Mouse (Mus musculus) ZHBTc4 (cell line): ENCODE measurements around the gene Efna1.

Experiments
- DNase-seq: peaks from one replicate; pipeline ENCODE4 v3.0.0-alpha.2; 2011; ENCODE audit warnings: low read depth, low spot score

Gene Efna1

GRCm38 (mm10) chr3:89244982-89245687, 35.8 kb downstream of the Efna1 start:
- DNase-seq = no peak

DNA sequence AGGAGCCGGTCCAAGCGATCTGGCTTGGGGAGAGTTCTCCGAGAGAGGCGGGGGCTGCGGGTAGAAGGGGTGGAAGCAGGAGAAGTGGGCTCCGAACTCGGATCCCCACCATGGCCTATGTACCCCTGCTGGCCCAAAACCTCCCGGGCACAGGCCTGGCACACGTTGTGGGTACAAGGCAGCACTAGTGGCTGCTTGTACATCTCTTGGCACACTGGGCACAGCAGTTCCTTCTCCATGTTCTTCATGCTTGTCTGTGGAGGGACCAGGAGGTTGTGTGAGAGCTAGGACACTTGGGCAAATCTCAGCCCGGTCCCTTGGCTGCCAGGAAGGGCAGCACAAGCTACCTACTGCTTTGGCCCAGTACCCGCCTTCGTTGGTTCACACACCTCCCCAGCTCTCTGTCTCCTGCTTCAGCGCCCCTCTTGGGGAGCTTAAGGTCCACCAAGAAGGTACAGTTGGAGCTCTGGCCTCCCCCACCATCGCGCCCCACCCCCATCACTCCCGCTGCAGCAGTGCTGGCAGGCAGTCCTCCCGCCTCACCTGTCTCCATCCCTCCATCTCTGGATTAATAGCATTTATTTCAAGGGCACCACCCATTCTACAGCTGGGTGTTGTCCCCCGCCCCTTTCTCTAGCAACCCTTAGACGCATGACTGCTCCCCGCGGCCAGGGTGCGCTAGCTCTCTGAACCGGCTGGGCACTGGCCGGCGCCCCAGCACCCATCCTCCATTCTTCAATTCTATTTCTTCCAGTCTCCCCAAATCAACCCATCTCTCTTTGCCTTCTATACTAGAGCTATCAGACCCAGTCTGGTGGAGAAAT, 36.6 kb downstream of the Efna1 start:
- no peak for DNase-seq

- peak; percentile 82 for DNase-seq
Observed at GRCm38 (mm10) chr3:89243609-89244008, 37.3 kb downstream of the Efna1 start.

GRCm38 (mm10) chr3:89242331-89242895, 38.5 kb downstream of the Efna1 start:
- peak; percentile 85 for DNase-seq

GRCm38 (mm10) chr3:89238494-89238893, 42.4 kb downstream of the Efna1 start:
- DNase-seq = no peak

- DNase-seq = no peak
Observed at GRCm38 (mm10) chr3:89237682-89238081, 43.3 kb downstream of the Efna1 start.

DNA sequence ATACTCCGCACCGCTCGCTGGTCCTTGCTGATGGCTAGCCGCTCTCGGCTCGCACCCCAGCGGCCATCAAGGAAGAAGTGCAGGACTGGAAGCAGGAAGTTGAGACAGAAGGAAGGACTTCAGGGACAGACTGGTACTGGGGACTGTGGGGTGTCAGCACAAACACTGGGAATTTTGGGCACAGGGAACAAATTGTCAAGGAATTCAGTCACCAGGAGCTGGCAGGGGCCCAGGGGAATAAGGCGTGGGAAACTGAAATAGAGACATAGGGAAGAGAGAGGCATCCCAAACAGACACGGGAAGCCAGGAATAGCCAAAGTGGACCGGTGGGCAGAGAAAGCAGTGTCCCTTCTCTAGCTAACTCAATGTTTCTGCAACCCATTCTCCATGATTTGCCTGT, 44.4 kb downstream of the Efna1 start:
- DNase-seq = no peak

GRCm38 (mm10) chr3:89233562-89234110, 47.3 kb downstream of the Efna1 start:
- peak; percentile 63 for DNase-seq

GRCm38 (mm10) chr3:89232614-89233013, 48.3 kb downstream of the Efna1 start:
- DNase-seq = no peak

GRCm38 (mm10) chr3:89231772-89232275, 49.1 kb downstream of the Efna1 start:
- no peak for DNase-seq

DNA sequence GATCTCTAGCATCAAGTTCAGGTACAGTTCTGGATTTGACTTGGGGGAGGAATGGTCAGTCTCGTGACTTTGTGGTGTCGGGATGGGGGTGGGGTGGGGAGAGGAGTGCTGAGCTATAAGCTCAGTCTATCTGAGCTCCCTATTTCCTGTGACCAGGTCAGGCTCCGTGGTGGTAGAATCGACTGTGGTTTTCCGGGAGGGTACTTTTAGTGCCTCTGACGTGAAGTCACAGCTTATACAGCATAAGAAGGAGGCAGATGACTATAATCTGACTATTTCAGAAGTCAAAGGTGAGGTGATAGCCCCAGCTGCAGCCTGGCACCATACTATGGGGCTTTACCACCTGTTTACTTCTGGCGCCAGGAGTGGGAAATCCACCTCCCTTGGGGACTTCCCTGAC, 49.6 kb downstream of the Efna1 start:
- no peak for DNase-seq

DNA sequence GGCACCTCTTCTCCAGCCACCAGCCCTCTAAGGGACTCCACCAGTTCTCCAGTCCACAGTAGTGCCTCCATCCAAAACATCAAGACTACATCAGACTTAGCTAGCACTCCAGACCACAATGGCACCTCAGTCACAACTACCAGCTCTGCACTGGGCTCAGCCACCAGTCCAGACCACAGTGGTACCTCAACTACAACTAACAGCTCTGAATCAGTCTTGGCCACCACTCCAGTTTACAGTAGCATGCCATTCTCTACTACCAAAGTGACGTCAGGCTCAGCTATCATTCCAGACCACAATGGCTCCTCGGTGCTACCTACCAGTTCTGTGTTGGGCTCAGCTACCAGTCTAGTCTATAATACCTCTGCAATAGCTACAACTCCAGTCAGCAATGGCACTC, 50.4 kb downstream of the Efna1 start:
- no peak for DNase-seq

GRCm38 (mm10) chr3:89229276-89229675, 51.7 kb downstream of the Efna1 start:
- peak; percentile 83 for DNase-seq

DNA sequence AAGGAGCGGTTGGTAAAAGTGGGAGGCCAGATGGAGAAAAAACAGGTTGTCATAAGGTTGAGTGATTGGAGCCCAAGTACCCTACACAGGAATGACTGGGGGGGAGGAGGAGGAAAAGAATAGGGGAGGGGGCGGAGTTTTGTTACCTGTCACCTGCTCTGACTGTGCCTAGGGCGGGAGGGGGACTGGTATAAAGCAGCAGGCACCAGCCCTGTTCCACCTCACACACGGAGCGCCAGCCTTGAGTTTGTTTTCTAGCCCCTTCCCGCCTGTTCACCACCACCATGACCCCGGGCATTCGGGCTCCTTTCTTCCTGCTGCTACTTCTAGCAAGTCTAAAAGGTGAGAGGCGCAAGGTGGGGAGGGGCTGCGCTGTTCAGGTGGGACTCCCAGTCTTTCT, 52.1 kb downstream of the Efna1 start, which contains the start of gene Muc1:
Gene Muc1, plus strand, starts transcription at position 222 of the 400 bp plus-strand sequence.
- no peak for DNase-seq

- peak; percentile 95 for DNase-seq
Observed at GRCm38 (mm10) chr3:89228180-89228549, 52.8 kb downstream of the Efna1 start.

DNA sequence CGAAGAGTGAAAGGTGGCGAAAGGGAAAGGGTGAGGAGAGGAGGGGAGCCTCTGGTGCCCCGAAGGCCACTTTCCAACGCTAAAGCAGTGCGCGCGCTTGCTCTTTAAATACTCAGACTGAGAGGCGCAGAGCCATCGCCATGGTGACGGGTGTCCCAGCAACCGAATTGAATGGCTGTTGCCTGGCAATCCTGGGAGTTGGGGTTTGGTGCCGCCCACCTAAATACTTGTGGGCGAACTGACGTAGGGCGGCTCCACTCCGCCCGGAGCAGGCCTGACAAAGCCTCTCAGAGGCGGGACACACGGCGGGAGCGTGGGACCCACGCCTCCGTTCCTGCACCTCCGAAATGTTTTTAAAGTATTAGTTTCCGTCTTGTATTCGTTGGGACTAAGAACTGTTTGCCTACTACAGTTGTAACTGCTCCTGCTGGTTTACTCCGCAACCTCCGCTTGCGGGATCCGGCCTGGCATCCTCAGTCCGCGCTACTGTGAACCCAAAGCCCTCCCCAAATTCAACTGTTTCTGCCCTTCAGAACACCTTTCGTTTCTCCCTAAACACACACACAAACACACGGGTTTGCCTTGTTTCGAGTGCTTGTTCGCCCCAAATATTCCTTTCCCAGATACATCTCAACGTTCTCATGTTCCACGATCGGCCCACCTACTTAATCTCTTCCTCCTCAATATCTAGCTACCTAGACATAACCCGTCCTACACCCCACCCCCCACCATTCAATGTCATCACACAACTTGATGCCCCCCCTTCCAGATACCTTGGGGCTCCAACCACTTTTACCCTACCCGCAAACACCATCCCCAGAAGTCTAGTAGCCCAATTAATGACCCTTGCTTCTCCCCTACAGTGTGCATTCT, 53.4 kb downstream of the Efna1 start:
- DNase-seq = peak; percentile 97

DNA sequence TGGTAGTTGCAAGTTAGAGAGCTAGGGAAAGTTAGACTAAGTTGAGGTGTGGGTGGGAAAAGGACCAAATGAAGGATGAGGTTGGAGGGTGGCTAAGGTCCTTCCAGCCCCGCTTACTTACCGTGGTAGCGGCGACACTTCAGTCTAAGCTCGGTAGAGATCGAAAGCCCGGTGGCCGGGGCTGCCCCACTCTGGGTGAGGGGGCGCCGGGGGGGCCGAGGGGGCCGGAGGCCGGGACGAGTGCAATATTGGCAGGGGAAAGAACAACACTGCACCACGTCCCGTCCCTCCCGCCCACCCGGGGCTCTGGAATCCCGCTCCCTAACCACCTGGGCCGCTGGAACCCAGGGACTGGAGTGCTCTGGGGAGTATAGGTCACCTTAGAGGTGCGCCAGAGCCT, 54.0 kb downstream of the Efna1 start, which contains the start of gene Mtx1:
Gene Mtx1, minus strand, starts transcription at position 189 of the 400 bp plus-strand sequence.
- no peak for DNase-seq

- no peak for DNase-seq
Observed at GRCm38 (mm10) chr3:89226361-89226760, 54.6 kb downstream of the Efna1 start.

DNA sequence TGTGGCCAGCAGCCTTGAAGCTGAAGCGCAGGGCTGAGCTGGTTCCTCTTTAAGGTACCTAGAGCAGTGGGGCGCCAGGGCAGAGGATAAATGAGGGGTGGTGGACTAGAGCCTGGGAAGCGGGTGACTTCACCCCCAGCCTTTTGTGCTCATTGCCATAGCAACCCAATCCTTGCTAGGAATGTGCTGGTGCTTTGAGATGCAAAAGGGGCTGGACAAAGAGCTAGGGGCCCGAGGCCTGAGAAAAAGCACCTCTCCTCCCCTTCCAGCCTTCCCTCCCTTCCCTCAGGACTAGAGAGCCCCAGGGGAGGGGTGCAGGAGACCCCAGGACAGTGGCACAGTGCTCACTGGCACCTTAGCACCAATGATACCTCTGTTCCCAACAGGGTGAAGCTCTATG, 55.0 kb downstream of the Efna1 start:
- peak; percentile 92 for DNase-seq

DNA sequence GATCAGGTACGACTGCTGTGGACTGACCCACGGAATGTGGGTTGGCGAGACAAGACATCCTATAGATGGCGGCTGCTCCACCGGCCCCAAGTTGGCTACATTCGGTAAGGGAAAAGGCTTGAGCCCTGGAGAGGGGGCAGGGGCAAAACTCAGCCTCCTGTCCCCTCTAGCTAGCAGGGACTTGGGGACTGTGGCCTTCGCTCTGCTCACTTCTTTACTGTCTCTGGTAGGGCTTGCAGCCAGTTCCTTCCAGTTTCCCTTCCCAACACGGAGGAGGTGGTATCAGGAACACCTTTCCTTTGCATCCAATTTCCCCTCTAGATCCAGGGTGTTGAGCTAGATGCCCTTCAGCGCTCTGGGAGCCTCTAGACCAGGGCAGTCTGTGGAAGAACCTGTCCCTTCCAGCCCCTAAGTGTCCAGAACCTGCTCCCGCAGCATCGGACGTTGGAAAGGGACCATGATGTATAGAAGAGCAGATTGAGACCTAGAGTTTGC, 55.6 kb downstream of the Efna1 start:
- peak; percentile 53 for DNase-seq

GRCm38 (mm10) chr3:89224796-89225195, 56.1 kb downstream of the Efna1 start:
- DNase-seq = no peak
